In genomic region chr19:54584687-54585237, GRCm38 (mm10) we compare ENCODE assay signal across 11 mouse cellular contexts.
"Had no signal": no experiment of that assay in that cellular context is flagged by ENCODE, and none has a peak within 500 bp of the region (broad histone marks: within the 10 kb centered on the region; RNA-seq: fewer than 3 reads in every experiment).

No protein-coding gene starts in this region.

- H3K4me1 ChIP-seq: limb, embryonic 13.5 days had no signal

- H3K27ac ChIP-seq: layer of hippocampus, adult 2 months; limb, embryonic 13.5 days; liver, embryonic 14.5 days had no signal

- H3K9ac ChIP-seq: limb, embryonic 13.5 days; liver, embryonic 14.5 days had no signal

- DNase-seq: kidney, adult 8-10 months; kidney, postnatal 4 days; left cerebral cortex, postnatal 4 days; lung, adult 18-20 months; lung, postnatal 36 days; thymus, postnatal 36 days had no signal

- H3K4me2 ChIP-seq: limb, embryonic 13.5 days had no signal

- H3K36me3 ChIP-seq: limb, embryonic 13.5 days had no signal

- ATAC-seq: inflammation-experienced regulatory T-cells, adult 6 months; intestine, postnatal 0 days had no signal

- H3K27me3 ChIP-seq: limb, embryonic 13.5 days had no signal

- H3K4me3 ChIP-seq: layer of hippocampus, adult 2 months; limb, embryonic 13.5 days had no signal

- H3K9me3 ChIP-seq: limb, embryonic 13.5 days had no signal
